10 mouse cellular contexts compared by ENCODE assay signal in the genomic region with DNA sequence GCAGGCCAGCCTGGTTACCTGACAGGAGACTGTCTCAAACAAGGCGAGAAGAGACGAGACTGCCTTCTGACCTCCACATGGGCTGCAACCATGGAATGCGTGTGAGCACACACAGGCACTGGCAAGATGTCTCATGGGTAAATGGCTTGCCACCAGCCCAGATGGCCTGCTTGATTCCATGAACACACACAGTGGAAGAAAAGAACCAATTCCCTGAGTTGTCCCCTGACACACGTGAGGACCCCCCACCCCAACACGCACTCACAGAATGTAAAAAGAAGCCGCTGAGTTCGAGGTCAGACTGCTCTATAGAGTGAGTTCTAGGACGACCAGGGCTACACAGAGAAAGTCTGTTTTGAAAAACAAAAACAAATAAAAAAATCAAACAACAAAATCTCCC. TPM values are rescaled to one million over a fixed set of nuclear protein-coding genes. Genes with fewer than 3 reads are reported as not detected.
DNase-seq lines count a peak whose midpoint lies in the region; ATAC-seq and TF ChIP-seq lines count a peak whose summit lies in the region.
"Had no signal": no experiment of that assay in that cellular context is flagged by ENCODE, and none has a peak within 500 bp of the region (broad histone marks: within the 10 kb centered on the region; RNA-seq: fewer than 3 reads in every experiment).

Gene Npas1 (minus strand): TSS at position 101 of the 400 bp plus-strand sequence.

- peaks cover 43% of the 10 kb centered on the region for H3K27me3 ChIP-seq in lung, postnatal 0 days (replicated peaks; ENCODE audit: insufficient read depth, low read length)
- peaks cover 54% of the 10 kb centered on the region for H3K27me3 ChIP-seq in limb, embryonic 15.5 days
- H3K27me3 ChIP-seq in stomach, postnatal 0 days (ENCODE audit: control insufficient read depth, insufficient read depth, low read length): peaks cover 24% of the 10 kb centered on the region; the same call in 1 of the 2 replicates

- H3K4me2 ChIP-seq in lung, postnatal 0 days (replicated peaks; ENCODE audit: low read depth, low read length): 0 out of 2 replicates have a peak within 1 kb of the TSS, but pooled peaks have one; percentile 20
- peak within 1 kb of the TSS; percentile 46 for H3K4me2 ChIP-seq in limb, embryonic 15.5 days
- H3K4me2 ChIP-seq in stomach, postnatal 0 days (replicated peaks; ENCODE audit: low read depth): peak within 1 kb of the TSS; percentile 40

- intact Hi-C loops in gastrocnemius, adult 2 months (cut with DNase I): loop anchor here (10.0 kb wide), 1 partner anchor 247 kb away; the partner anchor contains the start of gene Ceacam9
- intact Hi-C loops in gastrocnemius, postnatal 14 days (cut with DNase I; ENCODE audit: low total_unique reads): no loop called here

- TF ChIP-seq EP300 in lung, postnatal 0 days (IDR thresholded peaks at IDR 0.05): no peak
- TF ChIP-seq EP300 in stomach, postnatal 0 days (optimal IDR thresholded peaks at IDR 0.05): no peak

- H3K27ac ChIP-seq in gastrocnemius, adult 2 months: no peak within 1 kb of the TSS
- no peak within 1 kb of the TSS for H3K27ac ChIP-seq in lung, postnatal 0 days (ENCODE audit: low read length)
- H3K27ac ChIP-seq in limb, embryonic 15.5 days: no peak within 1 kb of the TSS
- H3K27ac ChIP-seq in stomach, postnatal 0 days (replicated peaks): no peak within 1 kb of the TSS

- no peaks in the 10 kb centered on the region for H3K36me3 ChIP-seq in lung, postnatal 0 days (ENCODE audit: insufficient read depth, low read length)
- H3K36me3 ChIP-seq in limb, embryonic 15.5 days: no peaks in the 10 kb centered on the region
- no peaks in the 10 kb centered on the region for H3K36me3 ChIP-seq in stomach, postnatal 0 days (ENCODE audit: control insufficient read depth, insufficient read depth, low read length)

- no peak for TF ChIP-seq CTCF in gastrocnemius, adult 2 months (IDR thresholded peaks at IDR 0.05)
- no peak for TF ChIP-seq CTCF in lung, postnatal 0 days (IDR thresholded peaks at IDR 0.05)
- no peak for TF ChIP-seq CTCF in stomach, postnatal 0 days (IDR thresholded peaks at IDR 0.05; ENCODE audit: low read depth)

- peak within 1 kb of the TSS; percentile 50 for H3K4me3 ChIP-seq in gastrocnemius, adult 2 months
- H3K4me3 ChIP-seq in lung, postnatal 0 days (ENCODE audit: low read depth, low read length): no peak within 1 kb of the TSS
- peak within 1 kb of the TSS; percentile 29 for H3K4me3 ChIP-seq in limb, embryonic 15.5 days
- peak within 1 kb of the TSS; percentile 21 for H3K4me3 ChIP-seq in stomach, postnatal 0 days (ENCODE audit: low read depth, low read length)

- H3K9ac ChIP-seq in lung, postnatal 0 days (replicated peaks; ENCODE audit: low read depth): no peak within 1 kb of the TSS
- no peak within 1 kb of the TSS for H3K9ac ChIP-seq in limb, embryonic 15.5 days
- no peak within 1 kb of the TSS for H3K9ac ChIP-seq in stomach, postnatal 0 days (ENCODE audit: low read length)

- no peak for DNase-seq in gastrocnemius, adult 2 months
- no peak for DNase-seq in gastrocnemius, postnatal 14 days
- no peak for DNase-seq in lung, postnatal 0 days (ENCODE audit: low spot score)
- DNase-seq in lung, adult 18-20 months: no peak
- no peak for DNase-seq in stomach, postnatal 0 days (ENCODE audit: low spot score)
- no peak for DNase-seq in cerebellum, postnatal 25 days
- DNase-seq in ovary, postnatal 36 days (ENCODE audit: low spot score): no peak
- DNase-seq: adrenal gland, adult 8-10 months had no signal

- 82% methylated on average over 8 of the region's 8 CpGs for WGBS in lung, postnatal 0 days
- WGBS in limb, embryonic 15.5 days: 81% methylated on average over 8 of the region's 8 CpGs
- 83% methylated on average over 8 of the region's 8 CpGs for WGBS in stomach, postnatal 0 days

- no peaks in the 10 kb centered on the region for H3K9me3 ChIP-seq in lung, postnatal 0 days (ENCODE audit: low read length)
- H3K9me3 ChIP-seq in limb, embryonic 15.5 days: no peaks in the 10 kb centered on the region
- H3K9me3 ChIP-seq in stomach, postnatal 0 days (ENCODE audit: control insufficient read depth, low read length): no peaks in the 10 kb centered on the region

- no peak for ATAC-seq in lung, postnatal 0 days
- ATAC-seq in limb, embryonic 15.5 days (ENCODE audit: insufficient number of reproducible peaks, low FRiP score, low TSS enrichment, low read depth): no peak
- no peak for ATAC-seq in stomach, postnatal 0 days (ENCODE audit: low FRiP score, low TSS enrichment)

- H3K4me1 ChIP-seq in lung, postnatal 0 days (ENCODE audit: insufficient read depth, low read depth, low read length): no peaks in the 10 kb centered on the region; the same call in 1 of the 2 replicates
- H3K4me1 ChIP-seq in limb, embryonic 15.5 days: peaks cover 26% of the 10 kb centered on the region
- no peaks in the 10 kb centered on the region for H3K4me1 ChIP-seq in stomach, postnatal 0 days (replicated peaks; ENCODE audit: control insufficient read depth, insufficient read depth)

RNA-seq across cellular contexts. Expression of gene Npas1, which starts in this region (rescaled TPM):
- total RNA-seq in gastrocnemius, adult 2 months (2021): not detected
- total RNA-seq in gastrocnemius, postnatal 14 days (2021): not detected
- 0.17 and 0.18 TPM in 2 replicates for polyA plus RNA-seq in lung, postnatal 0 days (2015; fragmentation: Nextera tagmentation; extraction: Ambion mirVana)
- polyA plus RNA-seq in limb, embryonic 15.5 days (2015; fragmentation: Nextera tagmentation; extraction: Ambion mirVana): 0.20 and 0.22 TPM in 2 replicates
- 0.10 and 0.18 TPM in 2 replicates for polyA plus RNA-seq in stomach, postnatal 0 days (2015; fragmentation: Nextera tagmentation; extraction: Ambion mirVana)
- total RNA-seq: megakaryocyte progenitor cell, adult 5-6 weeks had no signal
